ENCODE assay signal across 24 mouse cellular contexts in genomic region chr4:151074817-151075216, GRCm38 (mm10). TPM values are rescaled to one million over a fixed set of nuclear protein-coding genes. Genes with fewer than 3 reads are reported as not detected.
"Had no signal": no experiment of that assay in that cellular context is flagged by ENCODE, and none has a peak within 500 bp of the region (broad histone marks: within the 10 kb centered on the region; RNA-seq: fewer than 3 reads in every experiment).

No protein-coding gene starts in this region.

- DNase-seq: lung, adult 2 months; lung, postnatal 14 days; lung, postnatal 36 days; right cerebral cortex, postnatal 14 days; thymus, adult 2 months; thymus, postnatal 25 days; thymus, postnatal 4 days had no signal

- H3K4me1 ChIP-seq: lung, embryonic 15.5 days; midbrain, embryonic 13.5 days; midbrain, embryonic 15.5 days; neural tube, embryonic 12.5 days; stomach, embryonic 15.5 days had no signal

- H3K27ac ChIP-seq: lung, embryonic 15.5 days; macrophage; midbrain, embryonic 15.5 days; neural tube, embryonic 12.5 days; stomach, embryonic 15.5 days; stomach, postnatal 0 days had no signal

- H3K4me2 ChIP-seq: lung, embryonic 15.5 days; midbrain, embryonic 11.5 days; midbrain, embryonic 13.5 days; midbrain, embryonic 15.5 days; neural tube, embryonic 12.5 days; stomach, embryonic 15.5 days had no signal

- H3K9ac ChIP-seq: lung, embryonic 15.5 days; midbrain, embryonic 13.5 days; midbrain, embryonic 15.5 days; neural tube, embryonic 12.5 days; stomach, embryonic 15.5 days had no signal

- H3K36me3 ChIP-seq: lung, embryonic 15.5 days; stomach, embryonic 15.5 days had no signal

- H3K27me3 ChIP-seq: lung, embryonic 15.5 days; midbrain, embryonic 13.5 days; midbrain, embryonic 15.5 days; neural tube, embryonic 12.5 days; stomach, embryonic 15.5 days had no signal

- H3K4me3 ChIP-seq: lung, embryonic 15.5 days; megakaryocyte, embryonic 14.5 days; midbrain, embryonic 13.5 days; midbrain, embryonic 15.5 days; neural tube, embryonic 12.5 days; stomach, embryonic 15.5 days had no signal

- H3K9me3 ChIP-seq: lung, embryonic 15.5 days; megakaryocyte, embryonic 14.5 days; midbrain, embryonic 13.5 days; midbrain, embryonic 15.5 days; neural tube, embryonic 12.5 days; stomach, embryonic 15.5 days had no signal

- ATAC-seq: lung, postnatal 0 days; midbrain, embryonic 13.5 days; midbrain, embryonic 15.5 days had no signal

RNA-seq across cellular contexts. Expression of gene Gm13090, which starts 14.6 kb away (rescaled TPM):
- total RNA-seq: megakaryocyte progenitor cell, adult 5-6 weeks; midbrain, postnatal 0 days; monocyte, adult 5-6 weeks; neutrophil, adult 5-6 weeks had no signal
- polyA plus RNA-seq: lung, adult 2 months; lung, embryonic 15.5 days; lung, postnatal 0 days; macrophage; midbrain, embryonic 11.5 days; midbrain, postnatal 0 days; neural tube, embryonic 12.5 days; spleen, adult 2 months; stomach, embryonic 15.5 days; stomach, postnatal 0 days; testis, adult 2 months; thymus, adult 2 months; urinary bladder, adult 2 months had no signal
